Mouse (Mus musculus) thymus, postnatal 0 days (tissue): Measurements from ENCODE around the gene Tmem167b. TPM values are rescaled to one million over a fixed set of nuclear protein-coding genes. Genes with fewer than 3 reads are reported as not detected.
A peak's percentile ranks its signal among the peaks of the same experiment; 100 is the strongest.

Experiments used
- DNase-seq: peaks from one replicate; pipeline ENCODE4 v3.0.0-alpha.2; 2015; ENCODE audit warnings: low spot score
- microRNA-seq: library from miRNA; unstranded; fragments of <30 nt; microRNA quantifications from one replicate; pipeline ENCODE4, GENCODE M21; 2016; ENCODE audit warnings: borderline number of aligned reads
- polyA plus RNA-seq: library from polyadenylated mRNA; unstranded; fragments of >200 nt; fragmentation: Nextera tagmentation; extraction: Ambion mirVana; gene quantifications from 2 replicates; pipeline ENCODE4 v1.2.1, GENCODE M21; 2015

The Tmem167b gene
- polyA plus RNA-seq, 1 experiment from 2014 or later: 31.3 TPM

DNA sequence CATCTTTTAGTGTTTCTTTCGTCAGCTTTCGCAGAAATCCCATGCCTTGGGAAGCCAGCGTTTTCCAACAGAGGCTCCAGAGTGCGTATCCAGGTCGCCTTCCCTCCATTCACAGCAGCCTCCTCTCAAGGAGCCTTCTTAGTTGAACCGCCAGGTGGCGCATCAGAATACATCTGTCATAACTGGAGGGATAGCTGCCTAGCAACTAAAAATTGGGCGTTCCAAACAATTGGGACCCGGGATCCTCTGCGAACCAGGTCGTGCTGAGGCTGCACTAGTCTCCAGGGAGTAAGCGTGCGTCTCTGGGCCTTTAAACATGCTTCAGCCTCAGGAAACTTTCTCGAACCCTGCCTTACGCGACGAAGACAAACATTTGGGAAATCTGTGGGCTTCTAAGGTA, 25.0 kb downstream of the Tmem167b start:
- DNase-seq: peak; percentile 77

GRCm38 (mm10) chr3:108536517-108537260, 25.6 kb downstream of the Tmem167b start, which contains the start of gene 5330417C22Rik:
Gene 5330417C22Rik (minus strand): TSS chr3:108536536.
- DNase-seq: peak; percentile 46

DNA sequence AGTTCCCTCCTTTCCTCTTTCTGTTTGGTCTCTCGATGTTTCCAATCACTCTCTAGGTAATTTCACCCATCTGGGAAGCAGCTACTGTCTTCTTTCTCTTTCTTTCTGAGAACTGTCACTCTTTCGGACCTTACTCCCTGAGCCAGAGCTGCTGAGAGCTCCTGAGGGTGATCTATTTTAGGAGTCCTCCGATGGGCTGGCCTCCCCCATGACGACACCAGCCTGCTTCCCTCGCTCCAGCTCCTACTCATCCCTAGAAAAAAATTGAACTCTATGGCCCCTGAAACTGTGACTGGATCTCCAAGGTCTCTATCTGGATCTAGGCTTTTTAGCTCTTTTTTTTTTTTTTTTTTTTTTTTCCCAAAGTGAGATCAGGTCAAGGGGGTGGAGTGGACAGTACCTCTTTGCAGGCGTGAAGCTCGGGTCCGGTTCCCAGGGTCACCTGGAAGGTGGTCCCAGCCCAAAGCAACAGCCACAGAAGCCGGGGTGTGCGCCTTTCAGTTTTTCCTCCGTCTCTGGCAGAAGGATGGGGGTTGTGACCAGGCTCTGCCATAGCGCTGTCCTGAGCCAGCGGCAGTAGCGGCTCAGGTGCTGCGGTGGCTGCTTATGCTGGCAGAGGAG, 26.3 kb downstream of the Tmem167b start:
- DNase-seq: no peak

GRCm38 (mm10) chr3:108533951-108534350, 28.3 kb downstream of the Tmem167b start, which contains the start of gene 1700013F07Rik:
Gene 1700013F07Rik (plus strand): TSS chr3:108534150.
- DNase-seq: no peak

GRCm38 (mm10) chr3:108533114-108533885, 29.0 kb downstream of the Tmem167b start:
- no peak for DNase-seq

DNA sequence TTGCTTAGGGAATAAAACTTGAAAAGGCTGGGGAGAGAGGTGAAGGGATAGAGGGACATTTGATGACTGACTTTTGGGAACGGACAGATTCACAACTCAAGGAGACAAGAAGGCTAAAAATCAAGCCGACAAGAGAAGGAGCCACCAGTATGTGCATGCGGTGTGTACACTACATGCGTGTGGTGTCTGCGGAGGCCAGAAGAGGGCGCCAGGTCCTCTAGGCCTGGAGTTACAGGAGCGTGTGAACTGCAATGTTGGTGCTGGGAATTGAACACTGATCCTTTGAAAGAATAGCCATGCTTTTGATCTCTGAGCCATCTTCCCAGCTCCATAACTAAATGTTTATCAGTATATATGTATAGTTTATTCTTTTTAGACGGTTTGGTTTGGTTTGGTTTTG, 33.8 kb downstream of the Tmem167b start:
- DNase-seq: no peak

DNA sequence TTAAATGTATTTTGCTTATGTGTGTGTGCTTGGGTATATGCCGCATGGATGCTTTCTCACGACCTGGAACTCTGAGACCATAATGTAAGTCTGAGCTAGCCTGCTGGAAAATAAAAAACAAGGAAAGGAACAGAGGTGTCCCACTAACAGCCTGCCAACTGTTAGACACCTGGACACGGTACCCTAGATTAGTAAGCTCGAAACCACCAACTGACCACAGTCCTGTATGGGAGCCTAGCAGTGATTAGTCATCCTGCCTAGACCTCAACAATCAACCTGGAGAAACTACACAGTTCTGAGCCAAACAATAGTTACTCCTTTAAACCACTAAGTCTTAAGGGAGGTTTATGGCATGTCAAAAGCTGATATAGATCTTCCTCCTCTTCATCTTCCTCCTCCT, 38.9 kb downstream of the Tmem167b start:
- DNase-seq: no peak

- DNase-seq: no peak
Observed at GRCm38 (mm10) chr3:108518276-108518675, 44.0 kb downstream of the Tmem167b start.

GRCm38 (mm10) chr3:108513465-108513864, 48.8 kb downstream of the Tmem167b start:
- no peak for DNase-seq

- no peak for DNase-seq
Observed at GRCm38 (mm10) chr3:108510716-108511483, 51.4 kb downstream of the Tmem167b start.

DNA sequence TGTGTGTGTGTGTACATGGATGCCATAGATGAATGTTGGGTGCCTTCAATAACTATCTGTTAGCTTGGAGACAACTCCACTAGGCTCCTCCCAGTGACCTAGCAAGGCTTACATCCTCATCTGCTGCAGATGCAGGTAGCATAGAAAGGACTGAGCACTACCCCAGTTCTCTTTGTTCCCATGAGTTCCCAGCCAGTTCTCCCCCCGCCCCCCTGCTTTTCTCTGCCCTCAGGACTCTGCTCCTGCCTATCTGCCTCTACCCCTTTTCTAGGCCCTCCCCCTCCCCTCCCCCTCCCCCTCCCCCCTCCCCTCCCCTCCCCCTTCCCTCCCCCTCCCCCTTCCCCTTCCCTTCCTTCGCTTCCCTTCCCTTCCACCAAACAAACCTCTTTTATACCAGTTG, 52.1 kb downstream of the Tmem167b start:
- no peak for DNase-seq

GRCm38 (mm10) chr3:108508745-108509474, 53.4 kb downstream of the Tmem167b start:
- no peak for DNase-seq

Small RNA genes within 50 kb of the gene (microRNA-seq; reads per million reads assigned to microRNA genes)
- gene Gm22860: not detected

Other genes starting within 250 kb of the Tmem167b start
- gene Mybphl, start 197.6 kb downstream of the Tmem167b start, polyA plus RNA-seq: 0.23 and 0.29 TPM in 2 replicates
- gene Psrc1, start 178.6 kb downstream of the Tmem167b start, polyA plus RNA-seq: 16.7 and 17.1 TPM in 2 replicates
- 2.2 and 3.4 TPM in 2 replicates for gene Celsr2, start 146.9 kb downstream of the Tmem167b start, polyA plus RNA-seq
- 122 and 127 TPM in 2 replicates for gene Sars, start 117.3 kb downstream of the Tmem167b start, polyA plus RNA-seq
- 0.22 TPM in 1 of 2 replicates, not detected in the other for gene 1700013F07Rik, start 28.3 kb downstream of the Tmem167b start, polyA plus RNA-seq
- gene 5330417C22Rik, start 25.9 kb downstream of the Tmem167b start, polyA plus RNA-seq: 1.0 and 1.2 TPM in 2 replicates
- gene Taf13, start 9.2 kb upstream of the Tmem167b start, polyA plus RNA-seq: 45.5 and 48.4 TPM in 2 replicates
- 6.8 and 8.1 TPM in 2 replicates for gene Wdr47, start 28.8 kb upstream of the Tmem167b start, polyA plus RNA-seq
- 71.5 and 75.4 TPM in 2 replicates for gene Clcc1, start 91.4 kb upstream of the Tmem167b start, polyA plus RNA-seq
- gene Gpsm2, start 159.8 kb upstream of the Tmem167b start, polyA plus RNA-seq: 29.6 and 34.4 TPM in 2 replicates
- 0.06 and 0.07 TPM in 2 replicates for gene Aknad1, start 177.2 kb upstream of the Tmem167b start, polyA plus RNA-seq